Mouse (Mus musculus) layer of hippocampus, postnatal 25 days (tissue): Measurements from ENCODE around the gene Ereg. TPM values are rescaled to one million over a fixed set of nuclear protein-coding genes. Genes with fewer than 3 reads are reported as not detected.

Experiments
- DNase-seq, 2 experiments: peaks; one replicate each; pipeline ENCODE4 v3.0.0; 2022; ENCODE audit warnings: mixed read lengths in 2 of 2, low spot score in 1 of 2; ENCODE audit errors: extremely low spot score in 1 of 2
- total RNA-seq, 2 experiments: library from RNA; stranded (reverse); gene quantifications; 2 replicates each; pipeline ENCODE4 v1.2.3; 2021

Ereg gene
- total RNA-seq, 2 experiments from 2014 or later: not detected

- no peak for DNase-seq
Measured at GRCm38 (mm10) chr5:91110023-91110670, 35.7 kb downstream of the Ereg start.

- no peak for DNase-seq
Measured at GRCm38 (mm10) chr5:91111019-91111418, 36.6 kb downstream of the Ereg start.

GRCm38 (mm10) chr5:91113967-91114366, 39.5 kb downstream of the Ereg start:
- no peak for DNase-seq

- no peak for DNase-seq
Measured at GRCm38 (mm10) chr5:91114574-91114973, 40.2 kb downstream of the Ereg start.

GRCm38 (mm10) chr5:91118618-91119017, 44.2 kb downstream of the Ereg start:
- no peak for DNase-seq

- no peak for DNase-seq
Measured at GRCm38 (mm10) chr5:91123404-91123803, 49.0 kb downstream of the Ereg start.

- no peak for DNase-seq
Measured at GRCm38 (mm10) chr5:91124140-91124539, 49.7 kb downstream of the Ereg start.

- no peak for DNase-seq
Measured at GRCm38 (mm10) chr5:91126623-91127022, 52.2 kb downstream of the Ereg start.

GRCm38 (mm10) chr5:91134961-91135360, 60.5 kb downstream of the Ereg start:
- no peak for DNase-seq

GRCm38 (mm10) chr5:91138970-91139369, 64.5 kb downstream of the Ereg start:
- no peak for DNase-seq

GRCm38 (mm10) chr5:91139446-91139873, 65.0 kb downstream of the Ereg start, which contains the start of gene Areg:
Gene Areg, plus strand, starts transcription at chr5:91139599.
- DNase-seq: peak; percentile 11 to 30

GRCm38 (mm10) chr5:91140896-91141448, 66.5 kb downstream of the Ereg start:
- DNase-seq: no peak

Other genes with a start within 250 kb of the Ereg start
- under 1 TPM in 1 of 2 experiments, not detected in 1; 0.32 TPM for gene Cxcl1, start 183.4 kb upstream of the Ereg start, total RNA-seq
- gene Cxcl2, start 170.8 kb upstream of the Ereg start, total RNA-seq: not detected
- 10 to 100 TPM; 13.7 to 15.8 TPM for gene Mthfd2l, start 143.5 kb upstream of the Ereg start, total RNA-seq
- gene Epgn, start 47.2 kb upstream of the Ereg start, total RNA-seq: under 1 TPM; 0.40 to 0.44 TPM
- under 1 TPM in 1 of 2 experiments, not detected in 1; 0.22 TPM for gene Areg, start 65.0 kb downstream of the Ereg start, total RNA-seq